In genomic region chr2:90611959-90612571, GRCm38 (mm10) we compare ENCODE assay signal across 8 mouse cellular contexts. TPM values are rescaled to one million over a fixed set of nuclear protein-coding genes. Genes with fewer than 3 reads are reported as not detected.
DNase-seq lines count a peak whose midpoint lies in the region; ATAC-seq and TF ChIP-seq lines count a peak whose summit lies in the region.

No protein-coding gene starts in this region.

- no peaks in the 10 kb centered on the region for H3K79me2 ChIP-seq in macrophage (ENCODE audit: inconsistent target)

- intact Hi-C loops in heart, postnatal 25 days (cut with DNase I) = no loop called here

- H3K27ac ChIP-seq in layer of hippocampus, adult 2 months = peak overlapping the region; percentile 19; the same call in 1 of the 2 replicates
- H3K27ac ChIP-seq in macrophage = peak overlapping the region; percentile 28; the same call in 1 of the 2 replicates
- no peak overlapping the region for H3K27ac ChIP-seq in midbrain, embryonic 11.5 days (ENCODE audit: low read depth, low read length)

- 0 out of 2 replicates have a peak, but pooled peaks have one; percentile 4 for TF ChIP-seq CTCF in layer of hippocampus, adult 2 months (conservative IDR thresholded peaks at IDR 0.05)

- no peak overlapping the region for H3K4me2 ChIP-seq in midbrain, embryonic 11.5 days

- no peaks in the 10 kb centered on the region for H3K4me1 ChIP-seq in midbrain, embryonic 11.5 days (ENCODE audit: control insufficient read depth, insufficient read depth, low read length)

- no peak overlapping the region for H3K4me3 ChIP-seq in layer of hippocampus, adult 2 months
- H3K4me3 ChIP-seq in macrophage (ENCODE audit: inconsistent target) = no peak overlapping the region
- no peak overlapping the region for H3K4me3 ChIP-seq in midbrain, embryonic 11.5 days (ENCODE audit: low read depth, low read length)

- no peaks in the 10 kb centered on the region for H3K27me3 ChIP-seq in midbrain, embryonic 11.5 days (ENCODE audit: control insufficient read depth, insufficient read depth, low read length)

- no peaks in the 10 kb centered on the region for H3K9me3 ChIP-seq in midbrain, embryonic 11.5 days (ENCODE audit: control insufficient read depth, low read length)

- no peak overlapping the region for H3K9ac ChIP-seq in midbrain, embryonic 11.5 days (ENCODE audit: low read length)

- no peaks in the 10 kb centered on the region for H3K36me3 ChIP-seq in macrophage (ENCODE audit: inconsistent target)
- no peaks in the 10 kb centered on the region for H3K36me3 ChIP-seq in midbrain, embryonic 11.5 days (ENCODE audit: control insufficient read depth, insufficient read depth, low read length)

- DNase-seq in layer of hippocampus, adult 2 months (ENCODE audit: low spot score in 2 of 2) = no peak
- DNase-seq in layer of hippocampus, adult 8-10 months (ENCODE audit: low spot score in 2 of 2) = no peak
- peak; percentile 33 for DNase-seq in c-Kit-positive CD71-positive TER-119-positive erythroid progenitor cells, embryonic 14.5 days (ENCODE audit: low spot score)
- peak; percentile 77 for DNase-seq in heart, postnatal 25 days (ENCODE audit: low spot score)
- DNase-seq in layer of hippocampus, postnatal 14 days (ENCODE audit: low spot score in 2 of 2) = no peak
- no peak for DNase-seq in midbrain, embryonic 11.5 days (ENCODE audit: low spot score, missing footprints)
- no peak for DNase-seq in frontal cortex, postnatal 14 days (ENCODE audit: low spot score in 2 of 2)

- no peak for ATAC-seq in midbrain, embryonic 11.5 days (ENCODE audit: low FRiP score)

- 27% methylated on average over 10 of the region's 10 CpGs for WGBS in macrophage (ENCODE audit: missing documents)
- 86% methylated on average over 10 of the region's 10 CpGs for WGBS in midbrain, embryonic 11.5 days

RNA-seq across cellular contexts. Expression of gene Ptprj, which starts 31.6 kb away (rescaled TPM):
- total RNA-seq in layer of hippocampus, adult 2 months (2021) = 100 to 1,000 TPM; 128 to 130 TPM
- 100 to 1,000 TPM; 108 to 115 (median 111) TPM for total RNA-seq in layer of hippocampus, adult 8-10 months (2022)
- 1 to 10 TPM; 7.2 to 7.6 TPM for total RNA-seq in heart, postnatal 25 days (2021)
- total RNA-seq in macrophage (2018; cell fraction: chromatin; rRNA removed) = 100 to 1,000 TPM; 126 to 596 (median 231) TPM
- total RNA-seq in macrophage (2018; cell fraction: cytosol; rRNA removed) = 100 to 1,000 TPM; 160 to 376 (median 210) TPM
- 100 to 1,000 TPM; 188 to 661 (median 403) TPM for total RNA-seq in macrophage (2018; cell fraction: nucleus; rRNA removed)
- 88.7 to 130 TPM (median 125 TPM) in 3 replicates for polyA plus RNA-seq in macrophage (2018)
- 100 to 1,000 TPM; 101 to 107 TPM for total RNA-seq in layer of hippocampus, postnatal 14 days (2021)
- polyA plus RNA-seq in midbrain, embryonic 11.5 days (2014; fragmentation: Nextera tagmentation; extraction: Ambion mirVana) = 2.9 and 3.1 TPM in 2 replicates

Comparison
In these comparisons a context has a peak if more than half of its experiments do, and no peak if none do; other contexts are left out.
1. DNase-seq: peak in c-Kit-positive CD71-positive TER-119-positive erythroid progenitor cells, embryonic 14.5 days (single experiment) and heart, postnatal 25 days (single experiment); none in layer of hippocampus, adult 2 months (0 of 2), layer of hippocampus, adult 8-10 months (0 of 2), layer of hippocampus, postnatal 14 days (0 of 2), midbrain, embryonic 11.5 days (single experiment) and frontal cortex, postnatal 14 days (0 of 2).
2. RNA of gene Ptprj, which starts 31.6 kb away (total RNA-seq): 128 to 130 TPM in layer of hippocampus, adult 2 months, 108 to 115 TPM in layer of hippocampus, adult 8-10 months and 101 to 107 TPM in layer of hippocampus, postnatal 14 days; 7.2 to 7.6 TPM in heart, postnatal 25 days; every median in the first group is over 10 times any median in the second.